Mouse (Mus musculus) heart, postnatal 36 days (tissue): ENCODE measurements around the gene Cd9. TPM values are rescaled to one million over a fixed set of nuclear protein-coding genes. Genes with fewer than 3 reads are reported as not detected.
A peak's percentile ranks its signal among the peaks of the same experiment; 100 is the strongest.

Experiments used
- DNase-seq, 2 experiments: peaks; one replicate each; pipeline ENCODE4 v3.0.0; 2021 to 2022
- intact Hi-C: fragments of 180-260 bp; cut with DNase I; formaldehyde crosslinking; loops from one replicate; pipeline ENCODE4 v1.15.1; 2025
- total RNA-seq, 2 experiments: library from RNA; stranded (reverse); gene quantifications; 2 replicates each; pipeline ENCODE4 v1.2.3; 2021

Cd9 gene
- total RNA-seq, 2 experiments from 2014 or later = 54.7 to 59.2 TPM

- DNase-seq = no peak
Measured at GRCm38 (mm10) chr6:125445381-125445780, 49.2 kb downstream of the Cd9 start.

DNA sequence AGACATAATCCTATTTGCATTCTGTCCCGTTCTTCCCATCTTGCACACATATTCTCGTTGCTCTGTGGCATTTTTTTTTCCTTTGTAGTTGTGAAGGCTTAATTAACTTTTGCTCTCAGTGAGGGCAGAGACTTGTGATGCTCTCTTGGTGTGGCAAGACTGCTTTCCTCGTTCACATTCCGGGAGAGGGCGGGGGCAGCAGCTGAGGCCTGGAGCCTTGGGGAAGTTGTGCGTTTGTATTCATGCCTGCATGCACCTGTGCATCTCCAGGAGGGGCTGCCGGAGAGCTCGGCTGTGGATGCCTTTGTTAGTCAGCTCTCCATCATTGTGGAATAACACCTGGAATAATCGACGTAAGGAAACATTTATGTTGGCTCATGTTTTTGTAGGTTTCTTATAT, 52.0 kb downstream of the Cd9 start:
- no peak for DNase-seq
- intact Hi-C loops = no loop called here

More at GRCm38 (mm10) chr6:125445381-125445780, 49.2 kb downstream of the Cd9 start:
- intact Hi-C loops = no loop called here

DNA sequence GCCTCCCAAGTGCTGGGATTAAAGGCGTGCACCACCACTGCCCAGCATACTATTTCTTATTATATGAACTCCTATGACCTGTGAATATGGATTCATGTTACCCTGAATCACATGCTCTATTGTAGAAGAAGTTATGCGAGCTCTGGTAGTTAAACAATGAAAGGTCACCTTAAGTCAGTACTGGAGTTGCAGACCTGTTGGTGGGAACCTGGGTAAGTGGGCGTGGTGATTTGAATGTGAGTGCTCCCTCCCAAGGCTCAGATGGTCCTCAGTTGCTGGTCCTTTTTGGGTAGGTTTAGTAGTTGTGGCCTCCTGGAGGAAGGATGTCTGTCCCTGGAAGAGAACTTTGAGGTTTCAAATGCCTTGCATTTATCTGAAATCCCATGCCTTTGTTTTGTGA, 57.8 kb downstream of the Cd9 start:
- intact Hi-C loops = no loop called here
- no peak for DNase-seq

- no peak for DNase-seq
- intact Hi-C loops = no loop called here
Measured at GRCm38 (mm10) chr6:125434735-125435518, 59.7 kb downstream of the Cd9 start.

DNA sequence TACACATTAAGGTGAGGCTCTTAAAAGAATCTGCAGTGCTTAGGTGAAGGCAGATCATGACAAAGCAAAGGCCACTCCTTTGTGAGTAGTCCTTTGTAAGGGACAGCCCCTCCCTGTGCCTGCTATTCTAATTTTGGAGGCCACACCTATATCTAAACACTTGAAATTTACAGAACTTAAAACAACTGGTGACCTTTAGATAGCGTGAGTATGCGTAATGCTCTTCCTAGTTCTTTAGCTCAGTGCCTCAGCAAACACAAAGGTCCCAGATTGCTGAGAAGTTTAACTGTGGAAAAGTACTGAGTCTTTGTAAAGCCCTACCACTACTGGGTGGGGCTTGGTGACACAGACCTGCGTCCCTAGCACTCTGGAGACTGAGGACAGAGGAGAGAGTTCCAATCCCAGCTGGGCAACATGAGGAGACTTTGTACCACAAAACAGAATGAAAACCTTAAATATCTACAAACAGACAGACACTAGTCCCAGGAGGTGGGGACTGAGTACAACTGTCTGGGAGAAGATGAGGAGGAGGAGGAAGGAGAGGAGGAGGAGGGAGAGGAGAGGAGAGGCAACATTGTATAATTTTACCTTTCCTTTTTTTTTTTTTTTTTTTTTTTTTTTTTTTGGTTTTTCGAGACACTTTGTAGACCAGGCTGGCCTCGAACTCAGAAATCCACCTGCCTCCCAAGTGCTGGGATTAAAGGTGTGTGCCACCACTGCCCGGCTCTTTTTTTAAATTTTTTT, 60.7 kb downstream of the Cd9 start:
- DNase-seq = no peak
- intact Hi-C loops = no loop called here

DNA sequence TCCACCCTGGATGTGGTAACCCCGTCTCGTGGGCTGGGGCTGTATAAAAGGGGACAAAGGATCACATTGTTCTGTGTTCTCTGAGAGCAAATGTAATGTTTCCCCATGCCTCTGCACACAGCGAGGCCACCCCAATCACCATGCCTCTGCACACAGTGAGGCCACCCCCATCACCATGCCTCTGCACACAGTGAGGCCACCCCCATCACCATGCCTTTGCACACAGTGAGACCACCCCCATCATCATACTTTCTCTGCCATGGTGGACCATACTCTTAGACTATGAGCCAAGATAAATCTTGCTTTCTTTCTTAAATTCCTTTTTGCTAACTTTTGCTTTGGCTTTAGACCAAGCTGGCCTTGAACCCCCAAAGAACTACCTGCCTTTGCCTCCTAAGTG, 61.3 kb downstream of the Cd9 start:
- DNase-seq = no peak
- intact Hi-C loops = no loop called here

DNA sequence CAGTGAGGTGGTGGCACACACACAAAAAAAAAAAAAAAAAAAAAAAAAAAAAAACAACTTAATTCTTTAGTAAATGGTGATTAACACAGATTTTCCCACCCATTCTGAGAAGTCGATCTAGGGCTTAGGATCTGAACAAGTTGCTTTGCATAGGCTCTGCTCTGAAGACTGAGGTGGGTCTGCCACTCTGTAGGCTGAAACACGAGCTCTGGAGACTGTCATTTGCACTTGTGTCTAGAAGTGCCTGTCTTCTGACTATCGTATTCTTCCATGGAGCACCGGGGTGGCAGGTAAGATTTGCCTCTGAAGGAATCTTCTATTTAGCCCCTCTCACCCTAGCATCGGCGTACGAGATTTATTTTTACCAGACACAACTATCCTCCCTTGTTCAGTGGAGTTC, 62.1 kb downstream of the Cd9 start:
- DNase-seq = no peak
- intact Hi-C loops = no loop called here

DNA sequence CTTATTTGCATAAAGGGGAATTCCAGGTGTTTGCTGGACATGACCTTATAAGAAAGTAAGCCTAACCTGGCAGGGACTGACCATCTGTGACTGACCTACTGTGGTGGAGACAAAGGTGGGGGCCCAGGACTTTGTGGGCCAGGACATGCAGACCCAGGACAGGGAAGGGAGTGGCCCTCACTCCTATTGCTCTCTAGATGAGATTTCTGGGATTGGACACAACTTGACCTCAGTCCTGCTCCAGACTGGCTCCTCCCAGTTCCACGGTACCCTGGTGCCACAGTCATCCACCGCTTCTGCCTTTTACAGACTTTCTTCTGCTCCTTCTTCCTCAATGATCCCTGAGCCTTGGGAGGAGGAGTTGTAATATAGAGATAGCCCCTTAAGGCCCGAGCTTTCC, 63.6 kb downstream of the Cd9 start:
- no peak for DNase-seq
- intact Hi-C loops = no loop called here

DNA sequence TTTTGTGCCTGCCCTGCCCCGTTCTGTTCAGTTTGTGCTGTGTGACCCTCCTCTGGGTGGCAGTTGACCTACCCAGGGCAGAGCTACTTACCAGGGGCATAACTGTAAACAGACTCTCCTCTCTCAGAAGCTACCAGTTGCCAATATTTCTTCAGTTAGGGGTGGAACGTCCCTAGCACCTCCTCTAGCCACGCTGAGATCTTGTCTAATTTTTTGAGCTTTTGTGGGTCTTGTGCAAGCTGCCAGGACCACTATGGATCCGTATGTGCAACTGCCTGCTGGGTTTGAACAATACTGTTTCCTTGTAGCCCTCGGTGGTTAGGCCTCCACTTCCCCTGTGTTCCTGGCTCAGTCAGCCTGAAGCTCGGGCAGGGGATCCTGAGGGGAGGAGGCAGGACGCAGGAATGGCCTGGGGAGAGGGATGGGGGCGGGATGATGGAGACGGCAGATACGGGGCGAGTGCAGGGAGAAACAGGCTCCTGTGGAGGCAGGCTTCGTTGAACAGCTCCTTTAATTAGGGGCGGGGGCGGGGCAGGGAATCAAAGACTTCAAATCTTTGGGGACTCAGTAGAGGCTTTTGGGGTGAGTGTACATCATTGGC, 64.1 kb downstream of the Cd9 start:
- intact Hi-C loops = no loop called here
- DNase-seq = no peak

GRCm38 (mm10) chr6:125429741-125430140, 64.8 kb downstream of the Cd9 start:
- intact Hi-C loops = loop anchor here (5.0 kb wide), 1 partner anchor 38 kb away; no protein-coding TSS in a partner anchor
- DNase-seq = no peak

GRCm38 (mm10) chr6:125426383-125427360, 67.9 kb downstream of the Cd9 start:
- intact Hi-C loops = loop anchor here (1.0 to 5.0 kb wide), 3 partner anchors 41 to 72 kb away; partner anchors contain the start of gene Cd9
- DNase-seq = peak; percentile 85 to 86

DNA sequence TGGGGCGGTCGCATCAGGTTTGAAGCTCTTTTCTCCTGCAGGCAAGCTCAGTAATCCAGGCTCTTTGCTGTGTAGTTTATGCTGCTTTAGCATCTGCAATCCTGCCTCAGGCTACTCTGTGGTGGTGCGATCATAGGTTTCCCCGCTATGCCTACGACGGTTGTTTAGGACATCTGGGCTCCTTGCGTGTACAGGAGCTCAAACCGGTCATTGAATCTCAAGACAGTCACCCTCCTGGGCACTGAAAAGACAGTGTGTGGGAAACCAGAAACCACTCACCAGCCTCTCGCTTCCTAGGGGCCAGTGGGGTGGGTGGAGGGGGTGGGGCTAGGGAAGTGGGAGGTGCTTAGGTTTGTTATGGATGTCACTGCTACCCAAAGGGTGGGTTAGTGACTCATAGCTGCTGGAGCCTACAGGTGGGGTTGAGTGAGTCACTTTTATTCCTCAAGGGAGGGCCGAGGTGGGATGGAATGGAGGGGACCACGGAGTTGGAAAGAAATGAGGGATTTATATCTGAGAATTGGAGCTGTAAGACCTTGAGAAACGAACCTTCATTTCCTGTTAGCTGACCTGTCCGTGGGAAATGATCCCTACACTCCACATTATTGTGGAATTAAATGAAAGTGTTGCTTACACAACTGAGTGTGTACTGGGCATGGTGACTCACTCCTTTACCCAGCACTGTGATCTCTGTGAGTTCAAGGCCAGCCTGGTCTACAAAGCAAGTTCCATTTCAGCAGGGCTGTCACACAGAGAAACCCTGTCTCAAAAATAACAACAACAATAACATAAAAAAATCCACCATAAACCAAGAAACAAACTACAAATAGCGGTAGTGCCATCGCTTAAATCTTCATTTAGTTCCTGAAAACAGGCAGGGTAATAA, 69.1 kb downstream of the Cd9 start:
- intact Hi-C loops = loop anchor here (1.0 to 5.0 kb wide), 3 partner anchors 42 to 73 kb away; partner anchors contain the start of gene Cd9
- DNase-seq = no peak

DNA sequence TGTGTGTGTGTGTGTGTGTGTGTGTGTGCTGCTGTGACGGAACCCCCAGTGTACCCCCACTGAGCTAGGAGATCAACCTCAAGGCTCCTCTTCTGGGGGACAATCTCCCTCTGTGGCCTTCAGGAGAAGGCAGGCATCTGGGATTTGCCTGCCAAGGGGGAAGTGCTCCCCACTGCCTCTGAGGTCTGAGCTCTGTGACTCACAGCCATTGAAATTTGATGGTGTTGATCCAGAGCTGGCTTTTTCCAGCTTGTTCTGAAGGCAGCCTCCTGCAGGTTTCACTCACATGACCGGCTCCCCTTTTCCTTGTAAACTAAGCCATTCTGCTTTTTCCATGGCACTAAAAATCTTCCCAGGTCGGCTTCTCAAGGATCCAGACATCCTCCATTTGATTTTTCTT, 70.4 kb downstream of the Cd9 start:
- intact Hi-C loops = no loop called here
- DNase-seq = no peak

DNA sequence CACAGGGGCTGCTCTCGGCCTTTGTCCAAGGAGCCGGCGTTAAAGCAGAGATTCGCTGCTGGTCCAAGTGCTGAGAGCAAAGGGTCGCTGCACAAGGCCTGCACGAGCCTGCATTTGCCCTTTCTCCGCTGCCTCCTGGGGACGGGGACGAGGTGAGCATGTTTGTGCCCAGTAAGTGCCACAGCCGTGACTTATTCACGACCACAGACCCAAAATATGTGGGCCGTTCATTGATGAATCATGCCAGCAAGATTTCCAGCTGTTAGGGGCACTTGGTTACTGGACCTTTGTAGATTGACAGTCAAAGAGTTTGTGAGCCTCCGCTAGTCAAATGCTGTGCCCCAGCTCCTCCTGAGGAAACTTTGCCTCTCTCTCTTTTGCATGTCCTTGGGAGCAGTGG, 71.1 kb downstream of the Cd9 start:
- DNase-seq = no peak
- intact Hi-C loops = no loop called here

GRCm38 (mm10) chr6:125423099-125423498, 71.5 kb downstream of the Cd9 start:
- DNase-seq = no peak
- intact Hi-C loops = no loop called here

- peak; percentile 55 to 66 for DNase-seq
- intact Hi-C loops = loop anchor here (1.0 kb wide), 1 partner anchor 182 kb away; no protein-coding TSS in a partner anchor
Measured at GRCm38 (mm10) chr6:125422051-125422822, 72.4 kb downstream of the Cd9 start.

GRCm38 (mm10) chr6:125420458-125421063, 74.0 kb downstream of the Cd9 start:
- intact Hi-C loops = no loop called here
- no peak for DNase-seq

DNA sequence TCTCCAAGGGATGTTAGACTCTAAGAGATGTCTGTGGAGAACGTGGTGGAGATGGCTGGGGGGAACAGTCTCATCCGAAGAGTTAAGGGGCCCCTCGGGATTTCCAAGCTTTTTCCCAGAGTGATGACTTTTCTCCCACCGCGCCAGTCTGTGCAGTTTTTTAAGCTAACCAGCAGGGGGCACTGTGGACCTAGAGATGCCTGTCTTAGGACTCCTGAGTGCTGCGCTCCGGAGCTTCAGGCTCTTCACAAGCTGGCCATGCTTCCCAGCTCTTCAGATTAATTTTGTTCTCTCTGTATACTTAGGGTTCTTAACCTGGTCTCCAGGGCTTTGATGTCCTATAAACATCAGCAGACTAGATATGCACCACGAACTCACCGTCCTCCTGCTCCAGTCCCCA, 75.8 kb downstream of the Cd9 start:
- intact Hi-C loops = loop anchor here (2.0 kb wide), 2 partner anchors 182 to 242 kb away; no protein-coding TSS in a partner anchor
- DNase-seq = peak; percentile 84 to 85
